Mouse (Mus musculus): ENCODE measurements around the gene Prrt2. TPM values are rescaled to one million over a fixed set of nuclear protein-coding genes. Genes with fewer than 3 reads are reported as not detected.

Gene Prrt2
- 2.8 TPM in 1 of 2 replicates, not detected in the other for polyA plus RNA-seq (2012; ENCODE audit: insufficient read depth, insufficient read length, missing spikeins)

DNA sequence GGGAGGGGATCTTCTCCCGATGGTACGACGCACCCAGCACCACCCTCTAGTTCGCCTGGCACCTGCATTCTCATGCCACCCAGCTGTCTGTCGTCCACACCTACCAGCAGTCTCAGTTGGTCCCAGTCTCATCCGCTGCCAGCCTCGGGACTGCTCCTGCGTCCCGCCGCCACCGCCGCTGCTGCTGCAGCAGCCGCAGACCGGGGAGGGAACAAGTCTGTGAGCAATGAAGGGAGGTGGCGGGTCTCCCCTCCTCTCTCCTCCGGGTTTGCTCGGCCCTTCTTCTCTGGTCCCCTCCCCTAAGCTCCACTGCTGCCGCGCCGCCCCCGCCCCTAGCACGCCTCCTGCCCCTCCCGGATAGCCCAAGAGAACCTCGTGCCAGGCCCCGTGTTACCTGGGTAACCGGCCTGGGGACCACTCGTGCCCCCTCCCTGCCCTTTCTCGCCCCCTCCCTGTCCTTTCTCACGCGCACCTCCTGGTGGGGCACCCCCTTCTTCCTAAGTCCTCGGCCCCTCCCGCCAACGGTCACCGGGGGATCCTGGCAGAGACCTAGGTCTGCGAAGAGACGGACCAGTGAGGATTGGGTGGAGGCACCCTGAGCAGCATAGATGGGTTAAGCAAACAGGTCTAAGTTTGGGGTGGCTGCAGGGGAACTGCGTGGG is at the start of gene Prrt2, which contains the start of gene Gm42742:
Gene Prrt2 (minus strand): TSS at position 311 of the 662 bp plus-strand sequence.
Gene Gm42742 (minus strand): TSS at position 197 of the 662 bp plus-strand sequence.
- peaks cover 21% of the 10 kb centered on the region for H3K4me1 ChIP-seq (ENCODE audit: control insufficient read depth, insufficient read depth, low read length)
- no peak within 1 kb of the TSS for H3K4me3 ChIP-seq (ENCODE audit: insufficient read depth, low read length)
- H3K27ac ChIP-seq (ENCODE audit: insufficient read depth, low read depth, low read length) = no peak within 1 kb of the TSS
- TF ChIP-seq CTCF (IDR thresholded peaks at IDR 0.05; ENCODE audit: low read depth, low read length) (no peak), POLR2A (IDR thresholded peaks at IDR 0.05; ENCODE audit: borderline replicate concordance, low read depth, low read length) (no peak)

DNA sequence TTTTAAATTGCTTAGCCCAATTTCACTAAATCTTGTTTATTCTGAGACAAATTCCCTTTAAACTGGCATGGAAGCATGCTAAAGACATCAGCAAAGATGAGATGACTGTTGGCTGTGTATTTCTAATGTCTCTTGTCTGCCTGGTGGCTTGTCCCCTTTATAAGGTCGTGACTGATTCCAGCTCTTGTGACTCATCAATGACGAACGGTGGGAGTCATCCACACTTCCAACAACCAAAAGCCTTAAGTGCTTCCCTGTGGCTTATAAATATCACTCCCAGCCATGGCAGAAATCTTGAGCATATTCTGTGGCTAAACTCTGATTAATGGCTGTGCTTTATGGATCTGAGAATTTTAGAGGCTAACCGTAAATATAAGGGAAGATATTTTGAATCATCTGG is 45.3 kb upstream of the Prrt2 start:
- Histone ChIP-seq H3K4me1 (ENCODE audit: control insufficient read depth, insufficient read depth, low read length) (no peaks in the 10 kb centered on the region), H3K27ac (ENCODE audit: insufficient read depth, low read depth, low read length) (no peak overlapping the region), H3K4me3 (ENCODE audit: insufficient read depth, low read length) (no peak overlapping the region)
- TF ChIP-seq CTCF (IDR thresholded peaks at IDR 0.05; ENCODE audit: low read depth, low read length) (no peak), POLR2A (IDR thresholded peaks at IDR 0.05; ENCODE audit: borderline replicate concordance, low read depth, low read length) (no peak)

DNA sequence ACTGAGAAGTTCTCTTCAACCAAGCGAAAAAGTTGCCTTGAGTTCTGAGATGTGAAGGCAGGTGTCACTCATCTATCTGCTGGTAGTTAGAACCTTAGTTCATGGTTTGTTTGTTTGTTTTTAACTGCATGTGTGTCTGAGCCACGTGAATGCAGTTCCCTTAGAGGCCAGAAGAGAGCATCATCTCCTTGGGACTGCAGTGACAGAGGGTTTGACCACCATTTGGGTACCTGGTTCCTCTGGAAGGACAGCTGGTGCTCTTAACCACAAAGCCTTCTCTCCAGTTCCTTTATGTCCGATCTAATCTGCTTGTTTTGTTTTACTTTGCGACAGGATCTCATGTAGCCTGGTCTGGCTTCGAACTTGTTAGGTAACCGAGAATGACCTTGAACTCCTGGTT is 44.5 kb upstream of the Prrt2 start:
- Histone ChIP-seq H3K4me3 (ENCODE audit: insufficient read depth, low read length) (no peak overlapping the region), H3K27ac (ENCODE audit: insufficient read depth, low read depth, low read length) (no peak overlapping the region), H3K4me1 (ENCODE audit: control insufficient read depth, insufficient read depth, low read length) (no peaks in the 10 kb centered on the region)
- no peak for TF ChIP-seq POLR2A (IDR thresholded peaks at IDR 0.05; ENCODE audit: borderline replicate concordance, low read depth, low read length)
- TF ChIP-seq CTCF (IDR thresholded peaks at IDR 0.05; ENCODE audit: low read depth, low read length) = no peak

DNA sequence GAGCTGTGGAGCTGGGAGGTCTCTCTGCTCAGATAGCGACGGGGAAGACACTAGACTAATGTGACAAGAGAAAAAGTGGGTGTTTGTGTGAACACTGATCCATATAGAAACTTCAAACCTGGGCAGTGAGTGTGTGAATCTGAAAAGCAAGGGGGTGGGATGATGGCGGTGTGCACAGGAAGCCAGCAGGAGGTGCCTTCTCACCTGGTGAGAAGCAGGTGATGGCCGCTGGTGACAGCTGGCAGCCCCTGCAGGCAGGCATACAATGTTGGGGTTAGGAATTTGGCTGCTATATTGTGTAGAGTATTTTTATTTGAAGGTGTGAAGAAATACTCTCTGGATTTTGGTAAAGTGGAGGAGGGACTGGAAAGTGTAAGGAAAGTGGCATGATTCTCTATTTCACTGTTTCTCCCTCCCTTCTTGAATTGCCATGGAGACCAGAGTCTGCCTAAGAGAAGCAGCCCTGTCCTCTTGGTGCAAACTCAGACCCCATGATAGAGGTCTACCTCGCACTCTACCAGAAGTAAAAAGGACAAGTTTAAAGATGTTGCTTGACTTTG is 34.1 kb upstream of the Prrt2 start:
- peaks cover 2% of the 10 kb centered on the region; the same call in 1 of the 2 replicates for H3K4me1 ChIP-seq (ENCODE audit: control insufficient read depth, insufficient read depth, low read length)
- H3K4me3 ChIP-seq (ENCODE audit: insufficient read depth, low read length) = no peak overlapping the region
- TF ChIP-seq CTCF (IDR thresholded peaks at IDR 0.05; ENCODE audit: low read depth, low read length) (no peak), POLR2A (IDR thresholded peaks at IDR 0.05; ENCODE audit: borderline replicate concordance, low read depth, low read length) (no peak)
- no peak overlapping the region for H3K27ac ChIP-seq (ENCODE audit: insufficient read depth, low read depth, low read length)

DNA sequence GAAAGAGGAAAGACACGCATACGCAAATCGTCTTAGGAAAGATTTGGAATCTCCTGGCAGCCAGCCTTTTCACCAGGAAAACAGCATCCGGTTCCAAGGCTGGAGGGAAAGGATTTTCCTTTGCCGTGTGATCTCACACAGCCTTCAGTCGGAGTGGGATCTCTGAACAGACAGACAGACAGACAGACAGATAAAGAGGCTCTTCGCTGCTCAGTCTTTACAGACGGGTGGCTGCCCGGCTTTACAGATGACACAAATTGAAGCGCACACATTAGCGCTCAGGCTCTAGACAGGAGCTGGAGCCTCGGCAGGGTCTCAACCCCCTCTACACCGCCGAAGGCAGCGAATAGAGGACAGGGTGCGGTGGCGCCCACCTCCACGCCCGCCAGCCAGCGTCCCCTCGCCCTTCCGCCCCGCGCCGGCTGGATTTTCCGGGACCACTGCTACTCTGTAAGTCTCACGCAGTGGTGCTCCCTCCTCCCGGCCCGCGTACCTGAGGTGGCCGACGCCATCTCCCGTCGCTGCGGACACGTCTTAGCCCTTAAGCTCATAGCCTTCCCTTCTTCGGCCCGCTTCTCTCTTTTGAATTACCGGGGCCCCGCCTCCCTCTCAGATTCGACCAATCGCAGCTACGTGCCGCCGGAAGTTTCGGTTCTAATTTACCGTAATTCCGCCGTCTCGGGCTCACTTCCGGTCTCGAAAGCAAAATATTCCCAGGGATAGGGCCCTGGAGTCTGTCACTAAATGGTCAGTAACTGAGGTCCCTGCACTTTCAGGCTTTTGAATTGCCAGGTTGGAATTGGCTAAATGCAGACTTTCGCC is 21.1 kb upstream of the Prrt2 start, which contains the start of gene Kif22:
Gene Kif22 (minus strand): TSS at position 621 of the 822 bp plus-strand sequence.
- TF ChIP-seq CTCF (IDR thresholded peaks at IDR 0.05; ENCODE audit: low read depth, low read length) (no peak), POLR2A (IDR thresholded peaks at IDR 0.05; ENCODE audit: borderline replicate concordance, low read depth, low read length) (no peak)
- peaks cover 8% of the 10 kb centered on the region; the same call in 1 of the 2 replicates for H3K4me1 ChIP-seq (ENCODE audit: control insufficient read depth, insufficient read depth, low read length)
- H3K27ac ChIP-seq (ENCODE audit: insufficient read depth, low read depth, low read length) = peak within 1 kb of the TSS; percentile 36
- peak within 1 kb of the TSS; percentile 74 for H3K4me3 ChIP-seq (ENCODE audit: insufficient read depth, low read length)

DNA sequence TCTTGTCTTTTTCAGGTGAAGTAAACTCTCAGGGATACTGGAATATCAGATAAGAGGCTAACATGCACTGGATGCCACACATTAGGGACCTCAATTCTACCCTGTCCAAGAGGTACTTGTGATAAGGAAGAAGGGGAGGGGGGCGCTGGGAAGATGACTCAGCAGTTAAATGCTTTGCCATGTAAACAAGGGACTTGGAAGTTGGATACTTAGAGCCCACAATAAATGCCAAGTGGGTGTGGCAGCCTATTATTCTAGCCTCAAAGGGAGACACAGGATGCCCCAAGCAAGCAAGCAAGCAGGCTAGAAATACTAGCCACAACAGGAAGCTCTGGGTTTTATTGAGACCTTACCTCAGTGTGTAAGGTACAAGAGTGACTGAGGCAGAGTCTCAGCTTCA is 10.2 kb upstream of the Prrt2 start:
- Histone ChIP-seq H3K27ac (ENCODE audit: insufficient read depth, low read depth, low read length) (no peak overlapping the region), H3K4me1 (ENCODE audit: control insufficient read depth, insufficient read depth, low read length) (peaks cover 10% of the 10 kb centered on the region), H3K4me3 (ENCODE audit: insufficient read depth, low read length) (no peak overlapping the region)
- TF ChIP-seq CTCF (IDR thresholded peaks at IDR 0.05; ENCODE audit: low read depth, low read length) (no peak), POLR2A (IDR thresholded peaks at IDR 0.05; ENCODE audit: borderline replicate concordance, low read depth, low read length) (no peak)

DNA sequence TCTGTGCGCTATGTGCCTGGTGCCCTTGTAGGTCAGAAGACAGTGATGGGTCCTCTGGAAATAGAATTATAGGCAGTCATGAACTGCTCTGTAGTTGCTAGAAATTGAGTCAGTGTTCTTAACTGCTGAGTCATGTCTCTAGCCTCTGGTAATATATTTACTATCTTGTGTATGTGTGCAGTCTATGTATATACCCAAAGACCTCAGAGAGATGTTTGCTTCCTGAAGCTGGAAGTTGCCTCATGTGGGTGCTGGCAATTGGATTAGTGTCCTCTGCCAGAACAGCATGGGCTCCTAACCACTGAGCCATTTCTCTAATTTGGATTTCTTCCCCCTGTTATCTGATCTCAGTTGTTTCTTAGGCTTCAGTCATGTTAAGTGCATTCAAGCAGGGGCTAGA is 9.2 kb upstream of the Prrt2 start:
- H3K4me1 ChIP-seq (ENCODE audit: control insufficient read depth, insufficient read depth, low read length) = peaks cover 10% of the 10 kb centered on the region
- TF ChIP-seq CTCF (IDR thresholded peaks at IDR 0.05; ENCODE audit: low read depth, low read length) (no peak), POLR2A (IDR thresholded peaks at IDR 0.05; ENCODE audit: borderline replicate concordance, low read depth, low read length) (no peak)
- H3K27ac ChIP-seq (ENCODE audit: insufficient read depth, low read depth, low read length) = no peak overlapping the region
- no peak overlapping the region for H3K4me3 ChIP-seq (ENCODE audit: insufficient read depth, low read length)

DNA sequence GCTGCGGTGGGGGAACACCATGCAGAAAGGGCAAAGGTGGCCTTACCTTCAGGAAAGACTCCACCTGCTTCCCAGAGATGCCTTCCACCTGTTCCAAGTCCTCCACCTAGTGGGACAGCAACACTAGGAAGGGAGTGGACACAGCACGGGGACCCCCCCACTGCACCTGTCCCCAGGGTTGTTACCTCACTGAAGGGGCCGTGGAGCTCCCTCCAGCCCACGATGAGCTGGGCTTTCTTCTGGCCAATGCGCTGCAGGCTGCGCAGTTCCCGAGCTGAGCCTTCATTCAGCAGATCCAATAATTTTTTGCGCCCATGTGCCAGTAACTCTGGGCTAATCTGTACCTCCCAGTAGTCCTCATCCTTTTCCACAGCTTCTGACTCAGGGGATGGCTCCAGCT is 6.9 kb upstream of the Prrt2 start:
- Histone ChIP-seq H3K4me1 (ENCODE audit: control insufficient read depth, insufficient read depth, low read length) (peaks cover 19% of the 10 kb centered on the region), H3K4me3 (ENCODE audit: insufficient read depth, low read length) (peak overlapping the region; percentile 62), H3K27ac (ENCODE audit: insufficient read depth, low read depth, low read length) (peak overlapping the region; percentile 91)
- TF ChIP-seq POLR2A (IDR thresholded peaks at IDR 0.05; ENCODE audit: borderline replicate concordance, low read depth, low read length) = no peak
- no peak for TF ChIP-seq CTCF (IDR thresholded peaks at IDR 0.05; ENCODE audit: low read depth, low read length)

DNA sequence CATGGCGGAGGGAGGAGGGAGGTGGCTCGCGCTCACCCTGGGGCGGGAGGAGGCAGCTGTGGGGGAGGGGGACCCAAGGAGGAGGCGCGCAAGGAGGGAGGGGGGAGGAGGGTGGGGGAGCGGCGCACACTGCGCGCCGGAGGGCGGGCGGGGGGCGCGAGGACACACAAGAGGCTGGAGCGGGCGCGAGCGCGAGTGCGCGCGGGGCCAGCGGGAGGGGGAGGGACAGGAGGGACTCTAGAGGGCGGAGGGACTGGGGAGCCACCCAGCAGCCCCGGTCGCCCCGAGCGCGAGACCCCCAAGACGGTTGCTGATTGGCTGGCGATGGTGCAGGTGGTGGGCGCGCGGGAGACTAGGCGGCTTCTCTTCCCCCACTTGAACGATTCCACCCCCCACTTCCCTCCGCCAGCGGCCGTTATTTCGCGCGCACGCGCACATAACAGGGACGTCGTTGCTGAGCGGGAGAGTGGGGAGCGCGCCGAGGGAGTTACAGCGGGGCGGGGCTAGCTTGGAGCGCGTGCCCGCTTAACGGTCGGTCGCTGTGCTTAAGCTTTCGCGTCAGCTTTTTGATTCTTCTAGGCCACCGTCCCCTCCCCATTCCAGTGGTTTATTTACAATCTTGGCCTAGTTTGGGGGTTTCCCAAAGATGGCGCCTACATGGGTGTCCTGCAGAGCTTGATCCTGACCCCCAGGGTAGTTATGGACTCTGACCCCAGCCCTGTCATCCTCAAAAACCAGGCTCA is 6.1 kb upstream of the Prrt2 start, which contains the start of gene Maz:
Gene Maz (minus strand): TSS at position 54 of the 743 bp plus-strand sequence.
- H3K4me3 ChIP-seq (ENCODE audit: insufficient read depth, low read length) = peak within 1 kb of the TSS; percentile 76
- peak within 1 kb of the TSS; percentile 94 for H3K27ac ChIP-seq (ENCODE audit: insufficient read depth, low read depth, low read length)
- H3K4me1 ChIP-seq (ENCODE audit: control insufficient read depth, insufficient read depth, low read length) = peaks cover 26% of the 10 kb centered on the region
- TF ChIP-seq CTCF (IDR thresholded peaks at IDR 0.05; ENCODE audit: low read depth, low read length) (no peak), POLR2A (IDR thresholded peaks at IDR 0.05; ENCODE audit: borderline replicate concordance, low read depth, low read length) (no peak; the same call in 1 of the 2 replicates)
